Mouse (Mus musculus) thymus, adult 2 months (tissue): Measurements from ENCODE around the gene Cabp1.

ENCODE experiments used
- CTCF ChIP-seq: fragments of 200-500 bp; IDR thresholded peaks from 2 replicates; pipeline ENCODE4 v1.5.1; 2012; ENCODE audit warnings: mild to moderate bottlenecking, control low read depth, low read length, moderate library complexity, borderline replicate concordance; ENCODE audit not compliant: control insufficient read depth, poor library complexity, insufficient read depth; ENCODE audit errors: extremely low read depth
- POLR2A ChIP-seq: fragments of 200-500 bp; IDR thresholded peaks from 2 replicates; pipeline ENCODE4 v1.6.1; 2012; ENCODE audit warnings: mild to moderate bottlenecking, low read length, control low read depth, moderate library complexity; ENCODE audit not compliant: control insufficient read depth, poor library complexity, insufficient read depth; ENCODE audit errors: extremely low read depth

DNA sequence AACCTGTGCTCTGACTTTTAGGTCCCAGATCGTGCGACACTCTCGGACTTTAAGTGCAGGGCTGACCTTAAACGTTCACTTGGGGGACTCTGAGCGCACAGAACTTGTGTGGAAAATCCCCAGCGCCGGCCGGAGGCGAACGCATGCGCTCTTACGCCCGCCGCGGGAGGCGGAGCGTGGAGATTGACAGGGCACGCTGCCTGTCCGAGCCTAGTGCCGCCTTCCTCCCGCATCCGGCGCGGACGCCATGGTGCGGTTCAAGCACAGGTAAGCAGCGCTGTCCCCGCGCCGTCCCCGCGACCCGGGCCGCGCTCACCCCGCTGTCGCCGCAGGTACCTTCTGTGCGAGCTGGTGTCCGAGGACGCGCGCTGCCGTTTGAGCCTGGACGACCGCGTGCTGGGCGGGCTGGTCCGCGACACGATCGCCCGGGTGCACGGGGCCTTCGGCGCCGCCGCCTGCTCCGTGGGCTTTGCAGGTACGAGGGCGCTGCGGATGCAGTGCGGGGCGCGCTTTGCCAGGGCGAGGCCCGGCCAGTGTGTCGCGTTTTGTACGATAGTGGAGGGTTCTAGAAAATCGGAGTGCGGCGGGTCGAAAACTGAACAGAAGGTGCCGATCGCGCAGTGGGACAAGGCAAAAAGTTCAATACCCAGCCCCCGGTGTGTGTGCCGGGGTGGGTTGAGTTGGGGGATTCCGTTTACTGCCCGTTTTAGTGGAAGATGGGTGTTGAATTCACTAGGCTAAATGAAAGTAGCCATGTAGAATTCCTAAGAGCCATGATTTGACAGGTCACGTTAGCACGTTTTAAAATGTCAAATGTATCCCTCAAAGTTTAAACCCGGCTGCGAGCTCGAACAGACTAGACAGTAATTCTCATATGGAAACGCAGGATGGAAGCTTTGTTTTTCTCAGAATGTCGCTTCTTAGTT lies 43.9 kb upstream of the Cabp1 start:
- TF ChIP-seq CTCF (no peak), POLR2A (peak; percentile 80)
